8 mouse cellular contexts compared by ENCODE assay signal in the genomic region with DNA sequence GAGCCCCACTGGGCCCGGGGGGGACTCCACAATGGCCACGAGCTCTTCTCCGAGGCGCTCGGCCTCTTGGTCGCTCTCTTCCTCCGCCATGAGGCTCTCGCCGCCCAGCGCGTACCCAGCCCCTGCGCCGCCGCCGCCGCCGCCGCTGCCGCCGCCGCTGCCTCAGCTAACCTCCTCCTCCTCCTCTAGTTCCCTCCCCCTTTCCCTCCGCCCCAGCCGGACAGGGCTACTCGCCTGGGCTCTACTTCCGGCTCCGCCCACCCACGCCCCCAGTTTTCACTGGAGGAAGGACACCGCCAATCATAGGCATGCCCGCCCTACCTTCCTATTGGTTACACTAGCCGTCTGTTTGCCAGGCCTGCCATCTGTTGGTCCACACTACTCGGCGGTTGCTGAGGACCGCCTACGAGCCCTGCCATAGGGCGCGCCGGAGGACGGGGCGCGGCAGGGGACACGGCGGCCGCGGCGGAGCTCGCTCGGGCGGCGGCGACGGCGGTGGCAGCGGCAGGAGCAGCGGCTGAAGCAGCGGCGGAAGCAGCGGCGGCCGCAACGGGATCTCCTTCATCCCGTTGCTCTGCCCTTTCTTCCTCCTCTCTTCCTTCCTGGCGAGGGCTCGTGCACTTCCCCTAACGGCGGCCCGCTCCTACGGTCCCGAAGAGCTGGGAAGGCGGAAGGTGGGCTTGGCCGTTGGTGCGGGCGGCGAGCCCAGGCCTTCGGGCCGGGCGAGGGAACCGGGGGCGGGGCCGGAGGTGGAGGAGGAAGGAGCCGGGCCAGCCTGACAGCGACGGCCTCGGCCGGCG. TPM values are rescaled to one million over a fixed set of nuclear protein-coding genes. Genes with fewer than 3 reads are reported as not detected.
DNase-seq lines count a peak whose midpoint lies in the region; ATAC-seq lines count a peak whose summit lies in the region.

A gene (minus strand): TSS at position 90 of the 800 bp plus-strand sequence.
A gene (plus strand): TSS at position 434 of the 800 bp plus-strand sequence.

- H3K4me1 ChIP-seq in hindbrain, embryonic 14.5 days (replicated peaks; ENCODE audit: control insufficient read depth, insufficient read depth, low read length): peaks cover 32% of the 10 kb centered on the region

- DNase-seq in R1 (ENCODE audit: low read depth, low spot score): peak; percentile 100
- peak; percentile 99 to 100 for DNase-seq in cerebellum, postnatal 25 days
- DNase-seq in frontal cortex, postnatal 25 days (ENCODE audit: low spot score in 2 of 2): peak; percentile 99
- DNase-seq in hindbrain, embryonic 14.5 days (ENCODE audit: low spot score): peak; percentile 98
- DNase-seq in layer of hippocampus, postnatal 36 days: peak; percentile 100
- DNase-seq in lung, postnatal 36 days: peak; percentile 100
- peak; percentile 100 for DNase-seq in retina, postnatal 1 day
- peak; percentile 98 to 100 for DNase-seq in urinary bladder, adult 18-20 months (ENCODE audit: low spot score in 2 of 2)

- WGBS in hindbrain, embryonic 14.5 days: under 1% methylated on average over 67 of the region's 85 CpGs

- peak within 1 kb of the TSS; percentile 91 for H3K4me2 ChIP-seq in hindbrain, embryonic 14.5 days (replicated peaks)

- H3K9ac ChIP-seq in hindbrain, embryonic 14.5 days: peak within 1 kb of the TSS; percentile 91

- H3K27ac ChIP-seq in hindbrain, embryonic 14.5 days: peak within 1 kb of the TSS; percentile 98

- H3K27me3 ChIP-seq in hindbrain, embryonic 14.5 days (ENCODE audit: control insufficient read depth, insufficient read depth, low read length): no peaks in the 10 kb centered on the region

- peak within 1 kb of the TSS; percentile 94 for H3K4me3 ChIP-seq in hindbrain, embryonic 14.5 days (replicated peaks; ENCODE audit: low read length)

- peak; percentile 100 for ATAC-seq in hindbrain, embryonic 14.5 days (ENCODE audit: low FRiP score)

- peaks cover 26% of the 10 kb centered on the region for H3K36me3 ChIP-seq in hindbrain, embryonic 14.5 days (replicated peaks; ENCODE audit: control insufficient read depth, insufficient read depth)

- no peaks in the 10 kb centered on the region for H3K9me3 ChIP-seq in hindbrain, embryonic 14.5 days (ENCODE audit: control insufficient read depth, low read length)

RNA-seq across cellular contexts. Expression of the first gene that starts in this region (rescaled TPM):
- polyA plus RNA-seq in hindbrain, embryonic 14.5 days (2014; fragmentation: Nextera tagmentation; extraction: Ambion mirVana): 8.2 and 9.5 TPM in 2 replicates
- total RNA-seq in layer of hippocampus, postnatal 36 days (2021): 10 to 100 TPM; 17.1 to 17.6 TPM

RNA-seq across cellular contexts. Expression of the second gene that starts in this region (rescaled TPM):
- 86.9 and 103 TPM in 2 replicates for polyA plus RNA-seq in hindbrain, embryonic 14.5 days (2014; fragmentation: Nextera tagmentation; extraction: Ambion mirVana)
- 10 to 100 TPM; 64.9 to 67.9 TPM for total RNA-seq in layer of hippocampus, postnatal 36 days (2021)

Comparison
In these comparisons a context has a peak if more than half of its experiments do, and no peak if none do; other contexts are left out.
1. Peak in every context shown above with its lines: DNase-seq, ATAC-seq, H3K4me3 ChIP-seq and H3K27ac ChIP-seq.